Mouse (Mus musculus) hindbrain, embryonic 15.5 days (tissue): ENCODE measurements around the gene Hoxb4. TPM values are rescaled to one million over a fixed set of nuclear protein-coding genes. Genes with fewer than 3 reads are reported as not detected.
A peak's percentile ranks its signal among the peaks of the same experiment; 100 is the strongest.

Experiments used
- ATAC-seq: fragments of 200-750 bp; cut with Nextera tagmentation; 2 replicates; pipeline ENCODE4 v1.8.0; 2017; ENCODE audit warnings: low read depth, moderate number of reproducible peaks, moderate TSS enrichment; ENCODE audit not compliant: low FRiP score
- H3K27ac ChIP-seq: fragments of 300-500 bp; sonication (generic); replicated peaks from 2 replicates; pipeline ENCODE4 v1.5.1; 2015; ENCODE audit warnings: mild to moderate bottlenecking, inconsistent platforms
- H3K27me3 ChIP-seq: fragments of 300-500 bp; sonication (generic); 2 replicates; pipeline ENCODE4 v1.6.1; 2015; ENCODE audit warnings: control low read depth, inconsistent platforms
- H3K36me3 ChIP-seq: fragments of 300-500 bp; sonication (generic); 2 replicates; pipeline ENCODE4 v1.6.1; 2015; ENCODE audit warnings: control low read depth, inconsistent platforms
- H3K4me1 ChIP-seq: fragments of 300-500 bp; sonication (generic); replicated peaks from 2 replicates; pipeline ENCODE4 v1.6.1; 2015; ENCODE audit warnings: control low read depth, inconsistent platforms
- H3K4me2 ChIP-seq: fragments of 300-500 bp; sonication (generic); 2 replicates; pipeline ENCODE4 v1.6.1; 2015; ENCODE audit warnings: moderate library complexity, mild to moderate bottlenecking, inconsistent platforms
- H3K4me3 ChIP-seq: fragments of 300-500 bp; sonication (generic); 2 replicates; pipeline ENCODE4 v1.5.1; 2015; ENCODE audit warnings: mild to moderate bottlenecking, inconsistent platforms
- H3K9ac ChIP-seq: fragments of 300-500 bp; sonication (generic); 2 replicates; pipeline ENCODE4 v1.6.1; 2015; ENCODE audit warnings: inconsistent platforms
- H3K9me3 ChIP-seq: fragments of 300-500 bp; sonication (generic); 2 replicates; pipeline ENCODE4 v1.6.1; 2016; ENCODE audit warnings: control low read depth, inconsistent platforms
- WGBS: fragments of 180-500 bp; shearing (Covaris S2); methylation state at CpG from one replicate; pipeline ENCODE4 v1.1.7; 2015; 5-methylcytosine and 5-hydroxymethylcytosine counted together
- polyA plus RNA-seq: library from polyadenylated mRNA; unstranded; fragments of >200 nt; fragmentation: Nextera tagmentation; extraction: Ambion mirVana; gene quantifications from 2 replicates; pipeline ENCODE4 v1.2.1, GENCODE M21; 2015

The Hoxb4 gene
- polyA plus RNA-seq, 1 experiment from 2014 or later: 3.8 TPM

- Histone ChIP-seq H3K9ac (peak overlapping the region; percentile 65), H3K36me3 (no peaks in the 10 kb centered on the region), H3K27me3 (peaks cover 46% of the 10 kb centered on the region), H3K4me2 (peak overlapping the region; percentile 59), H3K4me1 (no peaks in the 10 kb centered on the region; the same call in 1 of the 2 replicates), H3K9me3 (no peaks in the 10 kb centered on the region), H3K27ac (peak overlapping the region; percentile 96), H3K4me3 (peak overlapping the region; percentile 43)
- no peak for ATAC-seq
- 5% methylated on average over 5 of the region's 5 CpGs for WGBS
Measured at GRCm38 (mm10) chr11:96321846-96322245, 3.8 kb downstream of the Hoxb4 start.

GRCm38 (mm10) chr11:96322738-96323137 is 4.7 kb downstream of the Hoxb4 start:
- Histone ChIP-seq H3K27me3 (peaks cover 53% of the 10 kb centered on the region), H3K4me3 (peak overlapping the region; percentile 43), H3K4me2 (peak overlapping the region; percentile 59), H3K27ac (peak overlapping the region; percentile 96), H3K9ac (peak overlapping the region; percentile 65), H3K9me3 (no peaks in the 10 kb centered on the region), H3K36me3 (no peaks in the 10 kb centered on the region), H3K4me1 (no peaks in the 10 kb centered on the region; the same call in 1 of the 2 replicates)
- ATAC-seq: no peak
- 5% methylated on average over 6 of the region's 6 CpGs for WGBS

DNA sequence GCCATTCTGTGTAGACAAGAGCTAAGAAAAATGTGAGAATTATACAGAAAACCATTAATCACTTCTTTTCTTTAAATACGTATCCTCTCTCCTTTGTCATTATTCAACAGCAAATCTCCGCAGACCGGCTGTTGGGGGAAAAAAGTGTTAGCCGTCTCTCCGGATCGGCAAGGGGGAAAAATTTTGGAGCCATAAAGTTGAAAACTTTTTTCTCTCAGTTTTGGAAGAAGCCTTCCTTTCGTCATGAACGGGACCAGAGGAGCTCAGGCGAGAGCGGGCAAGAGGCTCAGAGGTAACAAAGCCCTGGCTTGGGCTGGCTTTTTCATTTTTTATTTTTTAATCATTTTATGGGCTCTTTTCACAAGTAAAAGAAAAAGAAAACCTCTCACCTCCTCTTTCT is 5.1 kb downstream of the Hoxb4 start, which contains the start of gene Hoxb3:
Gene Hoxb3 (plus strand): TSS at position 173 of the 400 bp plus-strand sequence.
- Histone ChIP-seq H3K9me3 (no peaks in the 10 kb centered on the region), H3K4me1 (no peaks in the 10 kb centered on the region; the same call in 1 of the 2 replicates), H3K4me3 (peak within 1 kb of the TSS; percentile 43), H3K36me3 (no peaks in the 10 kb centered on the region), H3K4me2 (peak within 1 kb of the TSS; percentile 59), H3K9ac (peak within 1 kb of the TSS; percentile 65), H3K27me3 (peaks cover 53% of the 10 kb centered on the region), H3K27ac (peak within 1 kb of the TSS; percentile 96)
- no peak for ATAC-seq
- 7% methylated on average over 10 of the region's 10 CpGs for WGBS

DNA sequence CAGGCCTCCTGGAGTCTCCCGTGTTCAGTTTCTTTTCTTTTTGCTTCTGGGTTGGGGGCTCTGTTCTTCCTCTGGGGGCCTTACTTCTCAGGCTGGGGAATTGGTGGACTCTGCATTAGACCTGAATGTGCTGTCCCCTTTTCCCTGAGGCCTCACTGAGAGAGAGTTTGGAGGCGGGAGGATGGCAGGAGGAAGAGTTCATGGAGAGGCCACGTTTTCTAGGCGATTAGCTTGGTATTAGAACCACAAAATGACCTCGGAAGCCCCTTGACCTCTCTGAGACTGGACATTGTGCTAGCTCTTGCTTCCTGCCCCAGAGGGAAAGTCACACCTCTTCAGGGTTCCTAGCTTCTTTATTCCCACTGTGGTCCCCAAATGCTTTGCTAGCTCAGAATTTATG is 6.1 kb downstream of the Hoxb4 start:
- Histone ChIP-seq H3K9me3 (no peaks in the 10 kb centered on the region), H3K4me1 (no peaks in the 10 kb centered on the region), H3K27ac (peak overlapping the region; percentile 96), H3K4me3 (peak overlapping the region; percentile 43), H3K9ac (peak overlapping the region; percentile 65), H3K4me2 (peak overlapping the region; percentile 59), H3K27me3 (peaks cover 59% of the 10 kb centered on the region), H3K36me3 (no peaks in the 10 kb centered on the region)
- 3% methylated on average over 5 of the region's 5 CpGs for WGBS
- no peak for ATAC-seq

- H3K4me2 ChIP-seq: peak overlapping the region; percentile 59
Measured at GRCm38 (mm10) chr11:96324965-96325364, 6.9 kb downstream of the Hoxb4 start.

DNA sequence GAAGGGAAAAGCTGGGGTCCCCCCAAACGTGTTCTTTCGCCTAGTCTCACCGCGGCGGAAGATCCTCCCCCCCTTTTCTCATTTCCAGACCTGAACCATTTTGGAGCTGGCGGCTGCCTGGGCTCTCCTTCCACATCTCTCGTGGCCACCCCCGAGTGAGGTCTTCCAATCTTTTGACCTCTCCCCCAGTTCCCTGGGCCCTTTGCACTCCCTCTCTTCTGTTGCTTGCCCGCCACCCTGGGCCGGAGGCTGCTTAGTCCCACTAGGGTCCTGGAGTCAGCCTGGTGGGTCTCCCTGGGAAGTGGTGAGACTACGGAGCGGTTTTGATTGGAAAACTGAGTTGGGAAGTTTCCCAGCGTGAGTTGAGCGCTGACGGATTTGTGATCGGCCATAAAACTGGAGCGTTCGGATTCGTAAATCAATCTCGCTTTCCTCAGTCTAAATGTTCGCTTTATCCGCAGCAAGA is 7.7 kb downstream of the Hoxb4 start:
- Histone ChIP-seq H3K36me3 (no peaks in the 10 kb centered on the region), H3K4me1 (no peaks in the 10 kb centered on the region), H3K4me3 (peak overlapping the region; percentile 43), H3K27me3 (peaks cover 61% of the 10 kb centered on the region), H3K9ac (peak overlapping the region; percentile 65), H3K27ac (peak overlapping the region; percentile 96), H3K4me2 (peak overlapping the region; percentile 59), H3K9me3 (no peaks in the 10 kb centered on the region)
- ATAC-seq: no peak
- 4% methylated on average over 22 of the region's 22 CpGs for WGBS

More at GRCm38 (mm10) chr11:96324965-96325364, 6.9 kb downstream of the Hoxb4 start:
- Histone ChIP-seq H3K9ac (peak overlapping the region; percentile 65), H3K4me3 (peak overlapping the region; percentile 43), H3K36me3 (no peaks in the 10 kb centered on the region), H3K27ac (peak overlapping the region; percentile 96), H3K9me3 (no peaks in the 10 kb centered on the region), H3K27me3 (peaks cover 56% of the 10 kb centered on the region), H3K4me1 (no peaks in the 10 kb centered on the region)
- no peak for ATAC-seq
- 1% methylated on average over 8 of the region's 8 CpGs for WGBS

- Histone ChIP-seq H3K27ac (peak overlapping the region; percentile 96), H3K27me3 (peaks cover 62% of the 10 kb centered on the region), H3K36me3 (no peaks in the 10 kb centered on the region), H3K4me2 (peak overlapping the region; percentile 59), H3K9ac (peak overlapping the region; percentile 65), H3K9me3 (no peaks in the 10 kb centered on the region), H3K4me3 (peak overlapping the region; percentile 43), H3K4me1 (no peaks in the 10 kb centered on the region)
- no peak for ATAC-seq
- WGBS: 4% methylated on average over 12 of the region's 12 CpGs
Measured at GRCm38 (mm10) chr11:96326705-96327104, 8.6 kb downstream of the Hoxb4 start.

- Histone ChIP-seq H3K36me3 (no peaks in the 10 kb centered on the region), H3K4me1 (no peaks in the 10 kb centered on the region), H3K4me3 (peak overlapping the region; percentile 43), H3K9ac (peak overlapping the region; percentile 65), H3K27ac (peak overlapping the region; percentile 96), H3K27me3 (peaks cover 60% of the 10 kb centered on the region), H3K9me3 (no peaks in the 10 kb centered on the region), H3K4me2 (peak overlapping the region; percentile 59)
- 5% methylated on average over 7 of the region's 7 CpGs for WGBS
- no peak for ATAC-seq
Measured at GRCm38 (mm10) chr11:96327122-96327521, 9.1 kb downstream of the Hoxb4 start.

- peak; percentile 67 for ATAC-seq
- H3K27ac ChIP-seq: peak overlapping the region; percentile 96
- H3K9ac ChIP-seq: peak overlapping the region; percentile 65
- H3K4me3 ChIP-seq: peak overlapping the region; percentile 43
- H3K27me3 ChIP-seq: peaks cover 54% of the 10 kb centered on the region
- no peaks in the 10 kb centered on the region for H3K9me3 ChIP-seq
- H3K4me1 ChIP-seq: no peaks in the 10 kb centered on the region
- H3K36me3 ChIP-seq: no peaks in the 10 kb centered on the region
- 4% methylated on average over 5 of the region's 5 CpGs for WGBS
- peak overlapping the region; percentile 59 for H3K4me2 ChIP-seq
Measured at GRCm38 (mm10) chr11:96327750-96328149, 9.7 kb downstream of the Hoxb4 start.

GRCm38 (mm10) chr11:96328605-96329004 is 10.5 kb downstream of the Hoxb4 start:
- H3K27ac ChIP-seq: peak overlapping the region; percentile 96
- peak overlapping the region; percentile 59 for H3K4me2 ChIP-seq
- H3K9me3 ChIP-seq: no peaks in the 10 kb centered on the region
- no peaks in the 10 kb centered on the region for H3K36me3 ChIP-seq
- H3K27me3 ChIP-seq: peaks cover 50% of the 10 kb centered on the region
- no peaks in the 10 kb centered on the region for H3K4me1 ChIP-seq
- peak overlapping the region; percentile 65 for H3K9ac ChIP-seq
- peak overlapping the region; percentile 43 for H3K4me3 ChIP-seq
- ATAC-seq: no peak
- 5% methylated on average over 8 of the region's 8 CpGs for whole genome bisulfite sequencing

DNA sequence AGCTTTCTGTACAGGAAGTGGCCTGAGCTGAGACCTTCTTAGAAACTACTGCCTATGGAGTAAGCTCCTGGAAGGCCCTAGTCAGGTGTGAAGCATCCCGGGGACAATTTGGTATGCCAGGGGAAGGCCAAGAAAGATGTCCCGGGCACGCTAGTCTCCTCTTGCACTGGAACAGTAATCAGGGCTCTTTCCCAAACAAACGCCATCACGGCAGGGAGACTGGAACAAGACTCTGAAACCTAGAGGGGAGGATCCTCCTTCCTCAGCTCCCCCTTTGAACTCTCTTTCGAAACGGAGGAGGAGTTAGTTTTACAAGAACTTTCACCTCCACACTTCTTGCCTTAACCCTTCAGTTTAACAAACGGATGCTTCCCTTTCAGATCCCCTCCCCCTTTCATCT is 14.0 kb downstream of the Hoxb4 start:
- Histone ChIP-seq H3K4me1 (peaks cover 22% of the 10 kb centered on the region), H3K4me3 (peak overlapping the region; percentile 43), H3K9ac (peak overlapping the region; percentile 65), H3K9me3 (no peaks in the 10 kb centered on the region), H3K27me3 (peaks cover 59% of the 10 kb centered on the region), H3K4me2 (peak overlapping the region; percentile 59), H3K36me3 (no peaks in the 10 kb centered on the region), H3K27ac (peak overlapping the region; percentile 96)
- under 1% methylated on average over 8 of the region's 8 CpGs for WGBS
- ATAC-seq: no peak

DNA sequence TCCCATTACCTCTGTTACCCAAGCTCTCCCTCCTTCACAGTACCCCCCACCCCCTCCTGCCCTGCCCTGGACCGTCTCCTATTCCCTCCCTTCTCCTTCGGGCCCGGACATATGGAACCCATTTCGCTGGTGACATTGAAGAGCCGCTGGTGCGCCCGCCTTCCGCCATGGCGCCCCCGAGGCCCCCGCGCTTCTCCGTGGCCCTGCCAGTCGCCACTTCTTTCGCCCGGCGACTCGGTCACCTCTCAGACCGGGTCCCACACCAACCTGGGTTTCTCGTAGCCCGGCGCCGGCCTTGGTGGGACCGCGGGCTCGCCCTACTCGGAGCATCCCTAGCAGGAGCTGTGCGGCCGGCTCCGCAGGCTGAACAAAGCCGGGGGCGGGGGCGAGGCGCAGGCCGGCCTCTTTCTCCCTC is 14.6 kb downstream of the Hoxb4 start:
- WGBS: under 1% methylated on average over 35 of the region's 35 CpGs
- H3K4me2 ChIP-seq: peak overlapping the region; percentile 59
- H3K9ac ChIP-seq: peak overlapping the region; percentile 65

More for the DNA sequence above, 14.6 kb downstream of the Hoxb4 start:
- Histone ChIP-seq H3K4me1 (peaks cover 22% of the 10 kb centered on the region), H3K36me3 (no peaks in the 10 kb centered on the region), H3K4me3 (peak overlapping the region; percentile 43), H3K27me3 (peaks cover 59% of the 10 kb centered on the region), H3K27ac (peak overlapping the region; percentile 96), H3K9me3 (no peaks in the 10 kb centered on the region)
- no peak for ATAC-seq
